Mouse (Mus musculus) mesoderm, embryonic 11.5 days (tissue): Measurements from ENCODE around the gene Mettl8.

Experiments
- DNase-seq: peaks from one replicate; pipeline ENCODE4 v3.0.0-alpha.2; 2012; ENCODE audit warnings: low read depth, low spot score

Mettl8 gene

GRCm38 (mm10) chr2:71033987-71034386 is 21.4 kb downstream of the Mettl8 start:
- DNase-seq, result no peak

DNA sequence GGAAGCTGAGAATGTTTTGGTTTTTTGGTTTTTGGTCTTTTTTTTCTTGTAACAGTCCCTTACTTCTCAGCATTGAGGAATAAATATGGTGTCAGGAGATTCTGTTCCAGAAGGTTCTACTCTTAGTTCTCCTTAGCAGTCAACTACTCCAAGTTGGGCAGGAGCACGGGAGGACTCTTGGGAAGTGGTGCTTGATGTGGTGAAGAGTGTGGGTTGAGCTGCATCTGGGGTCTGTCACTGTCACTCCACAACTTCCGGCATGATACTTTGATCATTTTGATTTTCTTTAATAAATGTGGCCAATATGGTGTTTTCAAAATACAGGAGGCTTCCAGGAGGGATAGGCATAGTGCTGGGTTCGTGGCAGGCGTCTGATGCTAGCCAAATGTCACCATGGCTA is 22.4 kb downstream of the Mettl8 start:
- no peak for DNase-seq

GRCm38 (mm10) chr2:71031973-71032794 is 23.2 kb downstream of the Mettl8 start:
- no peak for DNase-seq

DNA sequence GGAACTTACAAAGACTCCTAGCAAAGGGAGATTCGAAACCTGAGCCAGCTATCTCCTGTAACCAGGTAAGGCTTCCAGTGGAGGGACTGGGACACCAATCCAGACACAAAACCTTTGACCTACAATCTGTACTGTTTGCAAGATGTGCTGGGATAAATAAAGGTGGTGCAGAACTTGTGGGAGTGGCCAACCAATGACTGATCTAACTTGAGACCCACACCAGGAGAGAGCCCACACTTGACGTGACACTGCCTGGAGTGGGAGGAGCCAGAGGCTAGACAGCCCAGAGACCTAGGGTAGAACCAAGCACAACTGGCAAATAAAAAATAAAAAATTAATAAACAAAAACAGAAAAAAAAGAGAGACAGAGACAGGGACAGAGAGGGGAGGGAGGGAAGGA is 24.7 kb downstream of the Mettl8 start:
- no peak for DNase-seq

GRCm38 (mm10) chr2:71027631-71028030 is 27.8 kb downstream of the Mettl8 start:
- no peak for DNase-seq

- DNase-seq, result no peak
Observed at GRCm38 (mm10) chr2:71026787-71027186, 28.6 kb downstream of the Mettl8 start.

- DNase-seq, result no peak
Observed at GRCm38 (mm10) chr2:71025576-71026315, 29.6 kb downstream of the Mettl8 start.

- DNase-seq, result no peak
Observed at GRCm38 (mm10) chr2:71023986-71024385, 31.4 kb downstream of the Mettl8 start.

GRCm38 (mm10) chr2:71022991-71023390 is 32.4 kb downstream of the Mettl8 start:
- no peak for DNase-seq

DNA sequence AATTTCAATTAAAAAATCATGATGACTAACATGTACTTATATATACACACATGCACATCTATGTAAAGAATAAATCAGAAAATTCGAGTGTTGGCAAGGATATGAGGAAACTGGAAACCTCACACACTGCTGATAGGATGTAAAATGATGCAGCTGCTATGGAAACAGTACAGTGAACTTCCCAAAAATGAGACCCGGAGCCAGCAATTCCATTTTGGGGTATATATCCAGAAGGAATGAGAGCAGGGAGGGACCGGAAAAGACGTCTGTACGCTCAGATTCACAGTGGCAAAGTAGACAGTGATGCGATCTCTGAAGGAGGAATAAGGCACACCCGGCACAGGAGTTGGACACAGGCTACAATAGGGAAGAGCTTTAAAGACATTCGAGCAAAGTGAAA is 34.7 kb downstream of the Mettl8 start:
- no peak for DNase-seq

GRCm38 (mm10) chr2:71019704-71020375 is 35.5 kb downstream of the Mettl8 start:
- DNase-seq, result no peak

DNA sequence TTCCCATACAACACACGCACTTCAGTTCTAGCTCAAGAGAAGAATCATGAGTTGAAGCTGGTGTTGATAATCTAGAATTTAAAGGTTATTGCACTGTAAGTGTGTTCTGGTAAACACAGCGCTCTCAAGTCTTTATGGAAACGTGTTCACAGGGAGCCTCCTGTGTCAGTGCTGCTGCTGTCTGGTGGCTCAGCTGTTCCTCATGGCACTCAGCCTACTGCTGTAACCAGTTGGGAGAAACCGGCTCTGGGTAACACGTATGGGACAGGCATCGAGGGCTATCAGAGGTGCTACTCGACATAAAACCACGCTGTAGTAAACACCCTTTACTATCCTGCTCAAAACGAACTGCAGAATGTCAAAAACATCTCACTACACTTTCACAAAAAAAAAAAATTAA is 36.1 kb downstream of the Mettl8 start:
- DNase-seq, result no peak

DNA sequence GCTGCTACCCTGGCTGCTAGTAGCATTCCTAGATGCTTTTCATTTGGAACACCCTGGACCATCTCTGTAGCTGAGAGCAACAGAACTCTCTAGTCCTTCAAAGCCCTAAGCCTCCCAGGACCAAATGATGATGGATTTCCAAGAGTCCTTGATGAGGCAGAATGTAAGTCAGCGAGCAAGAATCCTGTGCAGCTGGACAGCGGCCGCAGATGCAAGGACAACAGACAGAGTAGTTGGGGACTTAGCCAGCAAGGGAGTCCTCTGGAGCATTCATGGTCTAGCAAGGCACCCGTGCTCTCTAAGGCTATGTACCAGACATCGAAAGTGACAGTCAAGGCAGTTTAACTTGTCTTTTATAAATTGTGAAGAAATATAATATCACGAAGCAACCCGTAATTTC is 41.9 kb downstream of the Mettl8 start:
- no peak for DNase-seq

- no peak for DNase-seq
Observed at GRCm38 (mm10) chr2:71011816-71012215, 43.6 kb downstream of the Mettl8 start.

- no peak for DNase-seq
Observed at GRCm38 (mm10) chr2:71004354-71004753, 51.0 kb downstream of the Mettl8 start.

DNA sequence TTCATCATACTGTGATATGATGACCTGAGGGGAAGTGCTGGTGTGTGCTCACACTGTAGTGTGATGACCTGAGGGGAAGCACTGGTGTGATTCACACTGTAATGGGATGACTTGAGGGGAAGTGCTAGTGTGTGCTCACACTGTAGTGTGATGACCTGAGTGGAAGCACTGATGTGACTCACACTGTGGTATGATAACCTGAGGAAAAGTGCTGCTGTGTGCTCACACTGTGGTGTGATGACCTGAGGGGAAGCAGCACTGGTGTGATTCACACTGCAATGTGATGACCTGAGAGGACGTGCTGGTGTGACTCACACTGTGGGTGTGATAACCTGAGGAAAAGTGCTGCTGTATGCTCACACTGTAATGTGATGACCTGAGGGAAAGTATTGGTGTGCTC is 52.9 kb downstream of the Mettl8 start:
- DNase-seq, result no peak

DNA sequence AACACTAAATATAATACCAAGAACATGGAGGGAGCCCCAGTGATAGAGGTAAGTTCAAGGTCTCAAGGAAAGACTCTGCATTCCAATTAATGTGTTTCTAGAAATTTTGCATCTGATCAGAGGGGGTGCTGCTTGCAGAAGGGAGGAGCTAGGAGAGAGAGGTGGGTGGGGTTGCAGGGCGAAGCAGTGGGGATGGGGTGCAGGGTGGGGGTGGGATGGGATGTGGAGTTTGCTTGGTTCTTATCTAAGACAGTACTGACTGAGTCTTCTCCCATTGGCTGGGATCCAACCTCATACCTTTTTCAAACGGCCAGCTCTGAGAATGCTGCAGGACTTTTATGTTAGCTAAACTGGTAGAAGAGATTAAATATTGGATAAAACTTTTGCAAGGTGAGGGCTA is 56.6 kb downstream of the Mettl8 start:
- DNase-seq, result no peak

DNA sequence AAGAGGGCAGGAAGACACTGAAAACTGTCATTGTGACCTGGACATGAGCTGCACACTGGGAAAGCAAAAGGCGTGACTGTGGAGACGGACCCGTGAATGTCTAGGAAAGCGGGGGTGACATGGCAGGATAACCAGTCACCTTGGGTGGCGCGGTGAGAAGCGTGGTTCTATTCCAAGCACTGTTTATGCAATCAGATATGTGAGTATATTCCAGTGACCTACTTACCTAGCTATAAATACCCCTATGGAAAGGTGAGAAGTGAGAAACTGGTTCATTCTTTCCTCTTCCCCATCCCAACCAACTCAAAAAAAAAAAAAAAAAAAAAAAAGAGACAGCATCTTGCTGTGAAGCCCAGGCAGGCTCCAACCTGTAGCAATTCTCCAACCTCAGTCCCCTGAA is 58.9 kb downstream of the Mettl8 start:
- DNase-seq, result no peak

DNA sequence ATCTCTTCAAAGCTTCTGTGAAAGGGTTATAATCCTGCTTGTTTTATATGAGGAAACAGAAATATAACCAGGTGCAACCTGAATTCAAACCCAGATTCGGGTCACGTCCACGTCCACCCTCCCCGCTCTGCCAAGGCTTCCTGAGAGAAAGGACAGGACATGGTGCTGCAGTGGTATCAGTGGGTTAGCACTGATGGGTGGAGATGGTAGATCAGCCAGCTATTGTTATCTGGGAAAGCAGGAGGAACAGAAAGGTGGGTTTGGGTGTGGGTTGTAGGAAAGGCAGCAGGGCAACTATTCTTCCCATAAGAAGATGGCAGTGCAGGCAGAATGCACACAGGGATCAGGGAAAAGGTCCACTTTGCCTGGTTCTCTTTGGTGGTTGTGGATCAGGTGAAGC is 59.5 kb downstream of the Mettl8 start:
- DNase-seq, result no peak

- no peak for DNase-seq
Observed at GRCm38 (mm10) chr2:70993740-70994139, 61.6 kb downstream of the Mettl8 start.

DNA sequence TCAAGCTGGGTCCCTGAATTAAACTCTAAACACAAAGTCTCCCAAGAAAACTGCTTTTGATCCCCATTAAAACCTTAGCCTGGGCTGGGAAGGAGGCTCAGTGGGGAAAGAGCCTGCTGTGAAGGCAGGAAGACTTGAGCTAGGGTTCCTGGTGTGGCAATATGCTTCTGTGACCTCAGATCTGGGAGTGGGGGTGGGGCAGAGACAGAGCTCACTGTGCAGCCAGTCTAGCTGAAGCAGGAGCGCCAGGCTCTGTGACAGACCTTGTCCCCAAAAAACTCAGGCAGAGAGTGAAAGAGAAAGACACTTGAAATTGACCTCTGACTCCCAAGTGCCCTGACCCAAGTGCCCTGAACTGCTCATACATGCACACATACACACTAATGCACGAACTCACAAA is 62.7 kb downstream of the Mettl8 start:
- no peak for DNase-seq

DNA sequence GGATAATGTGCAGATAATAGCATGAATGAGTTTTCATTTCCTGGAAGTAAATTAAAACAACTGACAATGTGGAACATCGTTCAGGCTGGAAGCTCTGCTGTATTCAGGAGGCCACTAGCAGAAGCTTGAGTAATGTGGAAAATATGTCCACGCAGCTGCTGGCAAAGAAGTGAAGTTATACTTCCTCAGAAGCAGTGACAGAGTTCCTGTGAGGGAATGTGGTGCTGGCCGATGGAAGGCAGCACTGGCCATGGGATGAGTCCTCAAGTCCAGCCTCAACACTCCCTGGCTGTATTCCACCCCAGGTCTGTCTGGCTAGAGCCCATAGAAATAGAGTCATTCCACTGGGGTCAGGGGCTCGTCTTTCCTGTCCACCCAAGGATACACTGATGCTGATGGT is 65.2 kb downstream of the Mettl8 start:
- no peak for DNase-seq
